Mouse (Mus musculus): ENCODE measurements around the gene Isoc2b.
"Not testable (repeated sequence)": the region's sequence is repeated elsewhere in the genome, so short reads cannot be mapped to it uniquely, and the experiment has no call there.

Isoc2b gene

GRCm38 (mm10) chr7:4830476-4830875 lies 39.6 kb downstream of the Isoc2b start:
- peak; percentile 32 for DNase-seq

GRCm38 (mm10) chr7:4825365-4825764 lies 44.7 kb downstream of the Isoc2b start:
- DNase-seq, result no peak

- no peak for DNase-seq
Measured at GRCm38 (mm10) chr7:4822162-4822907, 47.7 kb downstream of the Isoc2b start.

- DNase-seq, result no peak
Measured at GRCm38 (mm10) chr7:4821690-4822089, 48.4 kb downstream of the Isoc2b start.

- not testable (repeated sequence) for DNase-seq
Measured at GRCm38 (mm10) chr7:4820925-4821324, 49.1 kb downstream of the Isoc2b start.

GRCm38 (mm10) chr7:4816559-4816958 lies 53.5 kb downstream of the Isoc2b start:
- no peak for DNase-seq

- DNase-seq, result no peak
Measured at GRCm38 (mm10) chr7:4813105-4813791, 56.8 kb downstream of the Isoc2b start.

- DNase-seq, result peak; percentile 100
Measured at GRCm38 (mm10) chr7:4812303-4813104, 57.6 kb downstream of the Isoc2b start, which contains the start of gene Ube2s. Ube2s (minus strand) TSS chr7:4812590.

GRCm38 (mm10) chr7:4811842-4812302 lies 58.2 kb downstream of the Isoc2b start:
- peak; percentile 50 for DNase-seq

GRCm38 (mm10) chr7:4811131-4811530 lies 58.9 kb downstream of the Isoc2b start:
- DNase-seq, result not testable (repeated sequence)

- DNase-seq, result peak; percentile 54
Measured at GRCm38 (mm10) chr7:4806716-4807115, 63.3 kb downstream of the Isoc2b start.

GRCm38 (mm10) chr7:4802247-4802646 lies 67.8 kb downstream of the Isoc2b start:
- DNase-seq, result no peak

- DNase-seq, result peak; percentile 44
Measured at GRCm38 (mm10) chr7:4795767-4796433, 74.2 kb downstream of the Isoc2b start.

All from embryo, embryonic 11 days (tissue).